Mouse (Mus musculus): ENCODE results near the gene Slc2a4.

The Slc2a4 gene

DNA sequence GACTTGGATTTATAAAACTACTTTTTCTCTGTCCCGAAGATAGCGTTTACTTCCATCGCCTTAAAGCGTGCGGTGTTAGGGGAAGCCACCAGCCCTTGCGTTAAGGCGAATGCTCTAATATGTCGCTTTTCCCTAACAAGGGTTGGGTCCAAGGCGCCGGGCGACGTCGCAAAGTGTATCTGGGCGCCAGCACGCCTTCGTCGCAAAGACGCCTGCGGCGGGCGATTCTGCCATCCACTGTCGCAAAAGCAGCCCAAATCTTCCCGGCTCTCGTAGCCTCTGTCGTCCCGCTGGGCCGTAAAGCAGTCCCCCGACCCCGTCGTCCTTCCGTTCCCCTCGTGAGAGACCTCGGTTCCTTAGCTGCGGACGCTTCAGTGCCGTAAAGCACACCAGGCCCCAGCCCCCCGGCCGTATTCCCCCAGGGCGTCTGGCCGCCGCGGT, 46.6 kb downstream of the Slc2a4 start:
- DNase-seq (ENCODE audit: low spot score): peak; percentile 98

- DNase-seq (ENCODE audit: low spot score): peak; percentile 88
These were observed 47.2 kb downstream of the Slc2a4 start, which contains the start of the genes 2810408A11Rik and Neurl4 for GRCm38 (mm10) chr11:69900471-69901405. TSS of gene 2810408A11Rik (minus strand) at chr11:69900987. TSS of gene Neurl4 (plus strand) at chr11:69901072.

DNA sequence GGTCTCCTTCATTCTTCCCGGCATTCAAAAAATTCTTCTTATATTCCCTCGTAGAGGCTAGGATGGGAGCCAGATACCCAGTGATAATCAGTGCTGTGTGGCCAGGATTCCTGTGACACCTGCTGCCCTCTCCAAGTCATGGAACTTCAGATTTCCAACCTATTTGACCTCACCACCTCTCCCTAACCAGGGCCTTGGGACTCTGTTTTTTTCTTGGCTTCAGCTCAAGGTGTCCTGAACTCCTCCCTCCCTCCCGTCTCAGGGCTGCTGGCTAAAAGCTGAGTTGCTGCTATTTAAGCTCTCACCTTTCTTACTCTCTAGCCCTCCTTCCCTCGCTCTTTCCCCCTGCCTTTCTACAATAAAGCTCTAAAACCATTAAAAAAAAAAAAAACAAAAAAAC, 48.1 kb downstream of the Slc2a4 start:
- no peak for DNase-seq (ENCODE audit: low spot score)

- DNase-seq (ENCODE audit: low spot score): no peak
These were observed 52.7 kb downstream of the Slc2a4 start, which contains the start of gene Acap1 for GRCm38 (mm10) chr11:69895291-69895690. TSS of gene Acap1 (minus strand) at chr11:69895539.

DNA sequence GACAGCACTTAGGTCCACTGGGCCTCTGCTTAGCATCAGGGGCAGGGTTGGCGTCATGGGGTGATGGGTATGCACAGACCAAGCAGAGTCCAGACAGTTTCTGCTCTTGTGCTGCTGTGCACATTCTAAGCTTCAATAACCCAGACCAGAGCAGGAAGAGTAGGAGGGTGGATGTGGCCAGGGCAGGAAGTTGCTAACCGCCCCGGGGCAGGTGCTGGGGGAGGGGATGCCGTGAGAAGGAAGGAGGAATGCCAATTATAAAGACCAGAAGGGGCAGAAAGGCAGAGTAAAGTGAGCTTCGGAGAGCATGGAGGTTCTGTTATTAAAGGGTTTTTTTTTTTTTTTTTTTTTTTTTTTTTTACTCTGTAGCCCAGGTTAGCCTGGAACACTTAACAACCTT, 53.3 kb downstream of the Slc2a4 start:
- DNase-seq (ENCODE audit: low spot score): no peak
